Mouse (Mus musculus) small intestine, adult 2 months (tissue): ENCODE measurements around the gene Psmc6.

ENCODE experiments used
- CTCF ChIP-seq: fragments of 200-500 bp; IDR thresholded peaks from 2 replicates; pipeline ENCODE4 v1.5.1; 2012; ENCODE audit warnings: low read depth, mild to moderate bottlenecking, control low read depth, inconsistent platforms, low read length, moderate library complexity, mixed read lengths; ENCODE audit not compliant: insufficient replicate concordance, insufficient read length; ENCODE audit errors: extremely low read depth
- POLR2A ChIP-seq: fragments of 200-500 bp; IDR thresholded peaks from 2 replicates; pipeline ENCODE4 v1.6.1; 2012; ENCODE audit warnings: low read depth, mild to moderate bottlenecking, control low read depth, inconsistent platforms, low read length, moderate library complexity

DNA sequence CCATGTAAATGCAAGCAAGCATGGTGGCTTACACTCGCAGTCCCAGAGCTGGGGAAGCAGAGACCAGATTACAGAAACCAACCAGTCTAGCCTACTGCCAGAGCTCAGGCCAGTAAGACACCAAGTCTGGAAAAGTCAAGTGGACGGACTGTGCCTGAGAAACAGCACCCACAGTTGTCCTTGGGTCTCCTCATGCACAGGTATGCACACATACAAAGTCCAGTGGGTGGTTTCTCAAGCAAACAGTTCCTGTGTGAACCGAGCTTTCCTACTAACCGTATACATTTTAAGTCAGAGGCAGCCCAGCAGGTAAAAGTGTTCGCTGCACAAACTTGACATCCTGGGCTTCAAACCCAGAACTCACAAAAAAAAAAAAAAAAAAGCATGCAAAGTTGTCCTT lies 23.7 kb upstream of the Psmc6 start:
- no peak for TF ChIP-seq CTCF
- no peak for TF ChIP-seq POLR2A
